Mouse (Mus musculus) left cerebral cortex, postnatal 25 days (tissue): ENCODE results near the gene Prnd. TPM values are rescaled to one million over a fixed set of nuclear protein-coding genes. Genes with fewer than 3 reads are reported as not detected.

Source experiments
- DNase-seq, 2 experiments: peaks; one replicate each; pipeline ENCODE4 v3.0.0; 2022; ENCODE audit warnings: low spot score in 2 of 2, mixed read lengths in 1 of 2
- intact Hi-C: fragments of 180-260 bp; cut with DNase I; formaldehyde crosslinking; loops from one replicate; pipeline ENCODE4 v1.15.1; 2025
- total RNA-seq, 2 experiments: library from RNA; stranded (reverse); gene quantifications; 2 replicates each; pipeline ENCODE4 v1.2.3; 2021

Gene Prnd
- total RNA-seq, 2 experiments from 2014 or later: not detected

- intact Hi-C loops: loop anchor here (5.0 kb wide), 1 partner anchor 109 kb away; no protein-coding TSS in a partner anchor
- no peak for DNase-seq
Measured at GRCm38 (mm10) chr2:131936410-131936809, 14.3 kb upstream of the Prnd start.

- DNase-seq: peak; percentile 69 to 73
- intact Hi-C loops: loop anchor here (5.0 kb wide), 1 partner anchor 112 kb away; no protein-coding TSS in a partner anchor
Measured at GRCm38 (mm10) chr2:131939404-131940111, 11.1 kb upstream of the Prnd start.

- intact Hi-C loops: no loop called here
- no peak for DNase-seq
Measured at GRCm38 (mm10) chr2:131940506-131940905, 10.2 kb upstream of the Prnd start.

GRCm38 (mm10) chr2:131941501-131941900 lies 9.2 kb upstream of the Prnd start:
- DNase-seq: no peak
- intact Hi-C loops: no loop called here

GRCm38 (mm10) chr2:131944370-131944769 lies 6.3 kb upstream of the Prnd start:
- intact Hi-C loops: no loop called here
- DNase-seq: no peak

GRCm38 (mm10) chr2:131945225-131945624 lies 5.4 kb upstream of the Prnd start:
- intact Hi-C loops: no loop called here
- no peak for DNase-seq

GRCm38 (mm10) chr2:131945765-131946164 lies 4.9 kb upstream of the Prnd start:
- DNase-seq: no peak
- intact Hi-C loops: no loop called here

GRCm38 (mm10) chr2:131946351-131946750 lies 4.3 kb upstream of the Prnd start:
- intact Hi-C loops: no loop called here
- DNase-seq: no peak

- no peak for DNase-seq
- intact Hi-C loops: no loop called here
Measured at GRCm38 (mm10) chr2:131948156-131948555, 2.5 kb upstream of the Prnd start.

GRCm38 (mm10) chr2:131948916-131949639 lies 1.6 kb upstream of the Prnd start:
- intact Hi-C loops: loop anchor here (1.0 kb wide), 1 partner anchor 129 kb away; no protein-coding TSS in a partner anchor
- DNase-seq: no peak

GRCm38 (mm10) chr2:131949767-131950597 lies 679 bp upstream of the Prnd start:
- intact Hi-C loops: loop anchor here (1.0 kb wide), 1 partner anchor 130 kb away; no protein-coding TSS in a partner anchor
- peak; percentile 68 to 69 for DNase-seq

- intact Hi-C loops: no loop called here
Measured at GRCm38 (mm10) chr2:131952456-131952855, 1.8 kb downstream of the Prnd start.

GRCm38 (mm10) chr2:131952961-131953538 lies 2.4 kb downstream of the Prnd start:
- DNase-seq: no peak
- intact Hi-C loops: no loop called here

More at GRCm38 (mm10) chr2:131952456-131952855, 1.8 kb downstream of the Prnd start:
- DNase-seq: no peak

- DNase-seq: no peak
- intact Hi-C loops: no loop called here
Measured at GRCm38 (mm10) chr2:131953711-131954110, 3.0 kb downstream of the Prnd start.

- no peak for DNase-seq
- intact Hi-C loops: loop anchor here (5.0 kb wide), 1 partner anchor 413 kb away; no protein-coding TSS in a partner anchor
Measured at GRCm38 (mm10) chr2:131954835-131955234, 4.2 kb downstream of the Prnd start.

- intact Hi-C loops: loop anchor here (5.0 kb wide), 1 partner anchor 413 kb away; no protein-coding TSS in a partner anchor
- DNase-seq: no peak
Measured at GRCm38 (mm10) chr2:131955264-131955663, 4.6 kb downstream of the Prnd start.

GRCm38 (mm10) chr2:131956336-131957256 lies 5.9 kb downstream of the Prnd start:
- no peak for DNase-seq
- intact Hi-C loops: loop anchor here (5.0 kb wide), 1 partner anchor 414 kb away; no protein-coding TSS in a partner anchor

GRCm38 (mm10) chr2:131957731-131958222 lies 7.1 kb downstream of the Prnd start:
- intact Hi-C loops: loop anchor here (5.0 kb wide), 1 partner anchor 415 kb away; no protein-coding TSS in a partner anchor
- no peak for DNase-seq
